Mouse (Mus musculus): ENCODE results near the gene Zdhhc9. TPM values are rescaled to one million over a fixed set of nuclear protein-coding genes. Genes with fewer than 3 reads are reported as not detected.

Gene Zdhhc9
- total RNA-seq, 1 experiment from 2014 or later = 42.4 TPM

GRCm38 (mm10) chrX:48191261-48191660 is 17.4 kb downstream of the Zdhhc9 start:
- ATAC-seq (ENCODE audit: extremely low read depth, insufficient number of reproducible peaks, low FRiP score, poor library complexity, severe bottlenecking) = no peak

- no peak for ATAC-seq (ENCODE audit: extremely low read depth, insufficient number of reproducible peaks, low FRiP score, poor library complexity, severe bottlenecking)
Measured at GRCm38 (mm10) chrX:48184703-48185102, 24.0 kb downstream of the Zdhhc9 start.

GRCm38 (mm10) chrX:48181844-48182243 is 26.8 kb downstream of the Zdhhc9 start:
- ATAC-seq (ENCODE audit: extremely low read depth, insufficient number of reproducible peaks, low FRiP score, poor library complexity, severe bottlenecking) = no peak

GRCm38 (mm10) chrX:48170368-48170767 is 38.3 kb downstream of the Zdhhc9 start:
- ATAC-seq (ENCODE audit: extremely low read depth, insufficient number of reproducible peaks, low FRiP score, poor library complexity, severe bottlenecking) = no peak

- no peak for ATAC-seq (ENCODE audit: extremely low read depth, insufficient number of reproducible peaks, low FRiP score, poor library complexity, severe bottlenecking)
Measured at GRCm38 (mm10) chrX:48169892-48170291, 38.8 kb downstream of the Zdhhc9 start.

- no peak for ATAC-seq (ENCODE audit: extremely low read depth, insufficient number of reproducible peaks, low FRiP score, poor library complexity, severe bottlenecking)
Measured at GRCm38 (mm10) chrX:48158229-48158919, 50.3 kb downstream of the Zdhhc9 start.

GRCm38 (mm10) chrX:48157396-48157795 is 51.3 kb downstream of the Zdhhc9 start:
- no peak for ATAC-seq (ENCODE audit: extremely low read depth, insufficient number of reproducible peaks, low FRiP score, poor library complexity, severe bottlenecking)

- ATAC-seq (ENCODE audit: extremely low read depth, insufficient number of reproducible peaks, low FRiP score, poor library complexity, severe bottlenecking) = no peak
Measured at GRCm38 (mm10) chrX:48155489-48155888, 53.2 kb downstream of the Zdhhc9 start.

- ATAC-seq (ENCODE audit: extremely low read depth, insufficient number of reproducible peaks, low FRiP score, poor library complexity, severe bottlenecking) = no peak
Measured at GRCm38 (mm10) chrX:48153949-48154348, 54.7 kb downstream of the Zdhhc9 start.

GRCm38 (mm10) chrX:48153414-48153813 is 55.3 kb downstream of the Zdhhc9 start:
- ATAC-seq (ENCODE audit: extremely low read depth, insufficient number of reproducible peaks, low FRiP score, poor library complexity, severe bottlenecking) = 0 out of 2 replicates have a peak, but pooled peaks have one; percentile 13

- ATAC-seq (ENCODE audit: extremely low read depth, insufficient number of reproducible peaks, low FRiP score, poor library complexity, severe bottlenecking) = no peak
Measured at GRCm38 (mm10) chrX:48152106-48152505, 56.6 kb downstream of the Zdhhc9 start.

- ATAC-seq (ENCODE audit: extremely low read depth, insufficient number of reproducible peaks, low FRiP score, poor library complexity, severe bottlenecking) = peak; percentile 55
Measured at GRCm38 (mm10) chrX:48147741-48148186, 60.9 kb downstream of the Zdhhc9 start.

GRCm38 (mm10) chrX:48147226-48147625 is 61.5 kb downstream of the Zdhhc9 start:
- no peak for ATAC-seq (ENCODE audit: extremely low read depth, insufficient number of reproducible peaks, low FRiP score, poor library complexity, severe bottlenecking)

GRCm38 (mm10) chrX:48146262-48146661 is 62.4 kb downstream of the Zdhhc9 start, which contains the start of gene Sash3:
TSS of gene Sash3 (plus strand) at chrX:48146436.
- ATAC-seq (ENCODE audit: extremely low read depth, insufficient number of reproducible peaks, low FRiP score, poor library complexity, severe bottlenecking) = peak; percentile 70

GRCm38 (mm10) chrX:48143415-48144335 is 65.0 kb downstream of the Zdhhc9 start:
- peak; percentile 23 for ATAC-seq (ENCODE audit: extremely low read depth, insufficient number of reproducible peaks, low FRiP score, poor library complexity, severe bottlenecking)

GRCm38 (mm10) chrX:48141481-48141880 is 67.2 kb downstream of the Zdhhc9 start:
- peak; percentile 18; the same call in 1 of the 2 replicates for ATAC-seq (ENCODE audit: extremely low read depth, insufficient number of reproducible peaks, low FRiP score, poor library complexity, severe bottlenecking)

- ATAC-seq (ENCODE audit: extremely low read depth, insufficient number of reproducible peaks, low FRiP score, poor library complexity, severe bottlenecking) = peak; percentile 57
Measured at GRCm38 (mm10) chrX:48140286-48140877, 68.3 kb downstream of the Zdhhc9 start.

GRCm38 (mm10) chrX:48139368-48140285 is 69.1 kb downstream of the Zdhhc9 start:
- ATAC-seq (ENCODE audit: extremely low read depth, insufficient number of reproducible peaks, low FRiP score, poor library complexity, severe bottlenecking) = no peak

Measured in neutrophil, adult 5-6 weeks (primary cell).